In genomic region chr17:72523006-72523405, GRCm38 (mm10) we compare ENCODE assay signal across 16 mouse cellular contexts.
DNase-seq lines count a peak whose midpoint lies in the region; ATAC-seq and TF ChIP-seq lines count a peak whose summit lies in the region.
"Had no signal": no experiment of that assay in that cellular context is flagged by ENCODE, and none has a peak within 500 bp of the region (broad histone marks: within the 10 kb centered on the region; RNA-seq: fewer than 3 reads in every experiment).

No protein-coding gene starts in this region.

- H3K27me3 ChIP-seq in embryonic facial prominence, embryonic 13.5 days = no peaks in the 10 kb centered on the region
- no peaks in the 10 kb centered on the region for H3K27me3 ChIP-seq in embryonic facial prominence, embryonic 10.5 days (replicated peaks; ENCODE audit: low read depth, poor library complexity, severe bottlenecking)
- no peaks in the 10 kb centered on the region; the same call in 1 of the 2 replicates for H3K27me3 ChIP-seq in E14TG2a.4 (ENCODE audit: insufficient read depth, low read length)
- H3K27me3 ChIP-seq: heart, embryonic 13.5 days; hindbrain, embryonic 12.5 days; hindbrain, embryonic 15.5 days had no signal

- ATAC-seq in embryonic facial prominence, embryonic 13.5 days (ENCODE audit: insufficient number of reproducible peaks, insufficient read depth, low FRiP score, low TSS enrichment, low read depth) = 0 out of 2 replicates have a peak, but pooled peaks have one; percentile 43
- ATAC-seq: activated CD4-positive, CD25-positive, alpha-beta regulatory T cell, adult 4 months; CD4-positive, CD25-positive, alpha-beta regulatory T cell, adult 4 months; intestine, postnatal 0 days had no signal

- 42% methylated on average over 7 of the region's 7 CpGs for WGBS in embryonic facial prominence, embryonic 13.5 days
- 46% methylated on average over 7 of the region's 7 CpGs for WGBS in embryonic facial prominence, embryonic 10.5 days

- no peak overlapping the region for H3K27ac ChIP-seq in embryonic facial prominence, embryonic 13.5 days
- H3K27ac ChIP-seq in embryonic facial prominence, embryonic 10.5 days (replicated peaks) = no peak overlapping the region
- H3K27ac ChIP-seq: forebrain, embryonic 10.5 days; heart, adult 2 months; heart, embryonic 10.5 days; heart, embryonic 13.5 days; hindbrain, embryonic 12.5 days; hindbrain, embryonic 15.5 days had no signal

- H3K9ac ChIP-seq in embryonic facial prominence, embryonic 13.5 days = no peak overlapping the region
- H3K9ac ChIP-seq: heart, embryonic 13.5 days; hindbrain, embryonic 12.5 days; hindbrain, embryonic 15.5 days had no signal

- H3K4me3 ChIP-seq in embryonic facial prominence, embryonic 13.5 days = no peak overlapping the region
- no peak overlapping the region for H3K4me3 ChIP-seq in embryonic facial prominence, embryonic 10.5 days
- H3K4me3 ChIP-seq in E14TG2a.4 (replicated peaks; ENCODE audit: low read length) = 0 out of 2 replicates have a peak overlapping the region, but pooled peaks have one; percentile 20
- H3K4me3 ChIP-seq: forebrain, embryonic 10.5 days; heart, adult 2 months; heart, embryonic 10.5 days; heart, embryonic 13.5 days; hindbrain, embryonic 12.5 days; hindbrain, embryonic 15.5 days had no signal

- no peaks in the 10 kb centered on the region for H3K36me3 ChIP-seq in embryonic facial prominence, embryonic 13.5 days
- H3K36me3 ChIP-seq in embryonic facial prominence, embryonic 10.5 days (replicated peaks) = no peaks in the 10 kb centered on the region
- no peaks in the 10 kb centered on the region for H3K36me3 ChIP-seq in E14TG2a.4 (ENCODE audit: insufficient read depth, low read length)
- H3K36me3 ChIP-seq: forebrain, embryonic 10.5 days; G1E; heart, embryonic 10.5 days; heart, embryonic 13.5 days; hindbrain, embryonic 12.5 days; hindbrain, embryonic 15.5 days had no signal

- no peak for DNase-seq in embryonic facial prominence, embryonic 10.5 days (ENCODE audit: low spot score)
- DNase-seq in ES-CJ7 (ENCODE audit: low read depth, low spot score) = peak; percentile 25
- no peak for DNase-seq in layer of hippocampus, postnatal 14 days (ENCODE audit: low spot score in 2 of 2)
- DNase-seq in kidney, postnatal 25 days = no peak

- no peaks in the 10 kb centered on the region for H3K4me1 ChIP-seq in embryonic facial prominence, embryonic 13.5 days
- no peaks in the 10 kb centered on the region for H3K4me1 ChIP-seq in embryonic facial prominence, embryonic 10.5 days
- peaks cover 22% of the 10 kb centered on the region for H3K4me1 ChIP-seq in E14TG2a.4 (replicated peaks; ENCODE audit: low read depth, low read length)
- H3K4me1 ChIP-seq: forebrain, embryonic 10.5 days; heart, embryonic 10.5 days; heart, embryonic 13.5 days; hindbrain, embryonic 12.5 days; hindbrain, embryonic 15.5 days had no signal

- no peak overlapping the region for H3K4me2 ChIP-seq in embryonic facial prominence, embryonic 13.5 days
- H3K4me2 ChIP-seq: heart, embryonic 13.5 days; hindbrain, embryonic 12.5 days; hindbrain, embryonic 15.5 days had no signal

- no peak for TF ChIP-seq CTCF in E14TG2a.4 (conservative IDR thresholded peaks at IDR 0.05; ENCODE audit: low read length)

- H3K9me3 ChIP-seq in embryonic facial prominence, embryonic 13.5 days = no peaks in the 10 kb centered on the region
- H3K9me3 ChIP-seq in embryonic facial prominence, embryonic 10.5 days = no peaks in the 10 kb centered on the region
- no peaks in the 10 kb centered on the region for H3K9me3 ChIP-seq in E14TG2a.4 (ENCODE audit: low read length)
- H3K9me3 ChIP-seq: forebrain, embryonic 10.5 days; heart, embryonic 10.5 days; heart, embryonic 13.5 days; hindbrain, embryonic 12.5 days; hindbrain, embryonic 15.5 days had no signal
